Mouse (Mus musculus) embryonic fibroblast, embryonic 13.5 days (primary cell): ENCODE measurements around the gene Uhrf1.

Source experiments
- CTCF ChIP-seq: IDR thresholded peaks from 2 replicates; pipeline ENCODE4 v1.5.1; 2011; ENCODE audit warnings: mild to moderate bottlenecking, control low read depth, low read length, moderate library complexity, borderline replicate concordance; ENCODE audit not compliant: insufficient read depth
- POLR2A ChIP-seq: IDR thresholded peaks from 2 replicates; pipeline ENCODE4 v1.6.1; 2011; ENCODE audit warnings: low read depth, mild to moderate bottlenecking, control low read depth, low read length, moderate library complexity

DNA sequence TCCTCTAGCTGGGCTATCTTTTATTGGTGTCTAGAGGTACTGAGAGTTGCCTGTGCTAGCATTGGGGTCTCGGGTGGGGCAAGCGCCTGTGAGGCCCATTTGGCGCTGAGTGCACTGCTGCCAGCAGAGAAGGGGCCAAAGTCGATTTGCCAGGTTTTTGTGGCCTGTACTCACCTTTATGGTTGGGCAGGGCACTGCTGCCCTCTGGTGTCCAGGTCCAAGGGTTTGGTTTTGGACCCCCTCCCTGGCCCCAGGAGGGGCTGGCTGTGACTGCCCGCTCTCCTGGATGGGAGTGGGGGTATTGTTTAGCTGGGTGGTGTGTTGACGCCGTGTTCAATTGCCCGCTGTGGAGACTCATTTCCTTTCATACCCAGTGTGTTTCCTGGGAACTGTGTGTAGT, 2.7 kb downstream of the Uhrf1 start:
- TF ChIP-seq CTCF (peak; percentile 23; the same call in 1 of the 2 replicates), POLR2A (no peak)
